8 mouse cellular contexts compared by ENCODE assay signal in the genomic region with DNA sequence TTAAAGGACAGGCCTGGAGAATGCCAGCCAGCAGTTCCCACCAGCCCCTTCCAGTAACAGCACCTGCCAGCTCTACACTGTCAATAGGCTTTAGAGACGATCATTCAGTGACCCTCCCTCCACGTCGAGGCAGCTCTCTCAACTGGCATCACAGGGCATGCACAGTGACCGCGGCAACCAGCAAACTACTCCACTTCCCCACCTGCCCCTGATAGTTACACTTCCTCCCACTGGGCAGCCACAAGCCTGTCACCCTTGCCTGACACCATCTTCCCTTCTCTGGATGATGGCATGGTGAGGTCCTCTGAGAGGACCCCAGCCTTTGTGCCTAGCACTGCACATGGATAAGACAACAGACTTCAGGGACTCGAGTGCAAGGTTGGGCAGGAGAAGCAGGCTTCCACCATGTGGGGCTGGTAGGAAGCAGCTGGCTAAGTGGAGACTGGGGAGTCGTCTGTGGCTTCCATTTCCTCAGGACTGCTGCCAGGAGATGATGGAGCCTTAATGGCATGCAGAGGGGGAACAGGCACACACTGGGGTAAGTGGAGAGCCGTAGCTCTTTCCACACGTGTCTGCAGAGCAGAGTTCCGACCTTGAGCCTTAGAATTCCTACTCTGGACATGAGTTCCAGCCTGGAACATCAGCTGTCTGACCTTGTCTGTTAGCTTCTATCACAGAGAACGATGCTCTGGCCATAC. TPM values are rescaled to one million over a fixed set of nuclear protein-coding genes. Genes with fewer than 3 reads are reported as not detected.
A peak's percentile ranks its signal among the peaks of the same experiment; 100 is the strongest.
DNase-seq lines count a peak whose midpoint lies in the region; ATAC-seq lines count a peak whose summit lies in the region.

No protein-coding gene starts in this region.

- H3K9me3 ChIP-seq in heart, embryonic 12.5 days (replicated peaks), result 0 out of 2 replicates have a peak, but pooled peaks cover under 1% of the 10 kb centered on the region

- H3K4me1 ChIP-seq in heart, embryonic 12.5 days (replicated peaks), result peaks cover 16% of the 10 kb centered on the region

- no peak overlapping the region for H3K27ac ChIP-seq in heart, embryonic 12.5 days (ENCODE audit: poor library complexity, severe bottlenecking)

- no peak overlapping the region for H3K4me2 ChIP-seq in heart, embryonic 12.5 days

- ATAC-seq in heart, embryonic 12.5 days (ENCODE audit: insufficient number of reproducible peaks, low FRiP score), result peak; percentile 41

- H3K4me3 ChIP-seq in heart, embryonic 12.5 days, result no peak overlapping the region

- H3K9ac ChIP-seq in heart, embryonic 12.5 days, result no peak overlapping the region

- no peaks in the 10 kb centered on the region for H3K36me3 ChIP-seq in heart, embryonic 12.5 days

- WGBS in heart, embryonic 12.5 days, result 41% methylated on average over 11 of the region's 11 CpGs

- peak; percentile 36 for DNase-seq in adrenal gland, adult 2 months
- DNase-seq in adrenal gland, adult 18-20 months (ENCODE audit: low spot score in 2 of 2), result no peak
- peak; percentile 62 for DNase-seq in Muller cell, postnatal 12 days (ENCODE audit: inconsistent ontology term)
- DNase-seq in lung, postnatal 10 days, result peak; percentile 81
- no peak for DNase-seq in thymus, postnatal 36 days
- DNase-seq in right cerebral cortex, adult 18-20 months, result no peak
- no peak for DNase-seq in spleen, postnatal 4 days (ENCODE audit: low spot score in 2 of 2)

- H3K27me3 ChIP-seq in heart, embryonic 12.5 days (replicated peaks), result no peaks in the 10 kb centered on the region; the same call in 1 of the 2 replicates

RNA-seq across cellular contexts. Expression of gene Kcnb1, which starts 22.3 kb away (rescaled TPM):
- total RNA-seq in adrenal gland, adult 2 months (2021), result 10 to 100 TPM; 14.8 to 21.7 TPM
- 7.7 and 9.4 TPM in 2 replicates for polyA plus RNA-seq in adrenal gland, adult 2 months (2012; rRNA removed)
- total RNA-seq in adrenal gland, adult 18-20 months (2021), result 10 to 100 TPM; 17.6 to 46.0 TPM
- polyA plus RNA-seq in heart, embryonic 12.5 days (2016; fragmentation: Nextera tagmentation; extraction: Ambion mirVana), result 0.24 and 0.30 TPM in 2 replicates

Comparison
In these comparisons a context has a peak if more than half of its experiments do, and no peak if none do; other contexts are left out.
1. DNase-seq: peak in adrenal gland, adult 2 months (single experiment), Muller cell, postnatal 12 days (single experiment) and lung, postnatal 10 days (single experiment); none in adrenal gland, adult 18-20 months (0 of 2), thymus, postnatal 36 days (0 of 2), right cerebral cortex, adult 18-20 months (single experiment) and spleen, postnatal 4 days (0 of 2).